Mouse (Mus musculus): ENCODE results near the gene Pear1. TPM values are rescaled to one million over a fixed set of nuclear protein-coding genes. Genes with fewer than 3 reads are reported as not detected.

The Pear1 gene
- polyA plus RNA-seq, 1 experiment from 2014 or later = 5.3 TPM

- ATAC-seq (ENCODE audit: low read depth) (no peak), DNase-seq (no peak)
- H3K9ac ChIP-seq = no peak overlapping the region
Observed at GRCm38 (mm10) chr3:87779086-87779485, 45.0 kb downstream of the Pear1 start.

GRCm38 (mm10) chr3:87778283-87778682, 45.8 kb downstream of the Pear1 start:
- peaks cover 33% of the 10 kb centered on the region for H3K27me3 ChIP-seq
- no peak overlapping the region for H3K4me3 ChIP-seq (replicated peaks)
- no peaks in the 10 kb centered on the region for H3K36me3 ChIP-seq
- DNase-seq (no peak), ATAC-seq (ENCODE audit: low read depth) (no peak)
- no peaks in the 10 kb centered on the region for H3K9me3 ChIP-seq (replicated peaks)
- H3K9ac ChIP-seq = no peak overlapping the region
- H3K27ac ChIP-seq = no peak overlapping the region
- H3K4me2 ChIP-seq = no peak overlapping the region
- WGBS (ENCODE audit: insufficient replicate concordance) = 53% methylated on average over 23 of the region's 23 CpGs
- H3K4me1 ChIP-seq (replicated peaks) = no peaks in the 10 kb centered on the region

More at GRCm38 (mm10) chr3:87779086-87779485, 45.0 kb downstream of the Pear1 start:
- no peak overlapping the region for H3K4me3 ChIP-seq (replicated peaks)
- no peaks in the 10 kb centered on the region for H3K9me3 ChIP-seq (replicated peaks)
- peaks cover 33% of the 10 kb centered on the region for H3K27me3 ChIP-seq
- 34% methylated on average over 2 of the region's 2 CpGs for WGBS (ENCODE audit: insufficient replicate concordance)
- no peaks in the 10 kb centered on the region for H3K4me1 ChIP-seq (replicated peaks)
- H3K36me3 ChIP-seq = no peaks in the 10 kb centered on the region
- no peak overlapping the region for H3K27ac ChIP-seq
- no peak overlapping the region for H3K4me2 ChIP-seq

GRCm38 (mm10) chr3:87771088-87771487, 53.0 kb downstream of the Pear1 start:
- Histone ChIP-seq H3K4me2 (no peak overlapping the region), H3K27me3 (peaks cover 26% of the 10 kb centered on the region), H3K27ac (no peak overlapping the region), H3K4me1 (replicated peaks) (peaks cover 15% of the 10 kb centered on the region), H3K36me3 (no peaks in the 10 kb centered on the region), H3K4me3 (replicated peaks) (no peak overlapping the region), H3K9ac (no peak overlapping the region), H3K9me3 (replicated peaks) (no peaks in the 10 kb centered on the region)
- no peak for DNase-seq
- WGBS (ENCODE audit: insufficient replicate concordance) = 22% methylated on average over 6 of the region's 6 CpGs
- peak; percentile 54 for ATAC-seq (ENCODE audit: low read depth)

- no peak overlapping the region for H3K4me2 ChIP-seq
- no peak for DNase-seq
- WGBS (ENCODE audit: insufficient replicate concordance) = under 1% methylated on average over 4 of the region's 4 CpGs
- no peak overlapping the region for H3K9ac ChIP-seq
- H3K27ac ChIP-seq = no peak overlapping the region
- no peak overlapping the region for H3K4me3 ChIP-seq (replicated peaks)
- ATAC-seq (ENCODE audit: low read depth) = no peak
- peaks cover 26% of the 10 kb centered on the region for H3K27me3 ChIP-seq
- H3K36me3 ChIP-seq = no peaks in the 10 kb centered on the region
- peaks cover 22% of the 10 kb centered on the region for H3K4me1 ChIP-seq (replicated peaks)
- no peaks in the 10 kb centered on the region for H3K9me3 ChIP-seq (replicated peaks)
Observed at GRCm38 (mm10) chr3:87770280-87770679, 53.8 kb downstream of the Pear1 start.

GRCm38 (mm10) chr3:87769506-87769905, 54.6 kb downstream of the Pear1 start:
- peaks cover 30% of the 10 kb centered on the region for H3K4me1 ChIP-seq (replicated peaks)
- WGBS (ENCODE audit: insufficient replicate concordance) = 64% methylated on average over 8 of the region's 8 CpGs
- no peaks in the 10 kb centered on the region for H3K9me3 ChIP-seq (replicated peaks)
- H3K27ac ChIP-seq = no peak overlapping the region
- no peak overlapping the region for H3K4me3 ChIP-seq (replicated peaks)
- H3K9ac ChIP-seq = no peak overlapping the region
- DNase-seq (no peak), ATAC-seq (ENCODE audit: low read depth) (no peak)
- no peak overlapping the region for H3K4me2 ChIP-seq
- H3K27me3 ChIP-seq = peaks cover 26% of the 10 kb centered on the region
- no peaks in the 10 kb centered on the region for H3K36me3 ChIP-seq

- DNase-seq (peak; percentile 53), ATAC-seq (ENCODE audit: low read depth) (peak; percentile 49)
- peak overlapping the region; percentile 63 for H3K4me2 ChIP-seq
- no peaks in the 10 kb centered on the region for H3K9me3 ChIP-seq (replicated peaks)
- no peaks in the 10 kb centered on the region for H3K36me3 ChIP-seq
- peak overlapping the region; percentile 58 for H3K27ac ChIP-seq
- H3K9ac ChIP-seq = peak overlapping the region; percentile 50
- H3K27me3 ChIP-seq = peaks cover 26% of the 10 kb centered on the region
- peaks cover 37% of the 10 kb centered on the region for H3K4me1 ChIP-seq (replicated peaks)
- H3K4me3 ChIP-seq (replicated peaks) = peak overlapping the region; percentile 51
- WGBS (ENCODE audit: insufficient replicate concordance) = under 1% methylated on average over 36 of the region's 37 CpGs
Observed at GRCm38 (mm10) chr3:87768844-87769243, 55.3 kb downstream of the Pear1 start.

- ATAC-seq (ENCODE audit: low read depth) (no peak), DNase-seq (no peak)
- peak overlapping the region; percentile 51 for H3K4me3 ChIP-seq (replicated peaks)
- H3K36me3 ChIP-seq = no peaks in the 10 kb centered on the region
- WGBS (ENCODE audit: insufficient replicate concordance) = 23% methylated on average over 6 of the region's 6 CpGs
- H3K27ac ChIP-seq = peak overlapping the region; percentile 58
- H3K4me1 ChIP-seq (replicated peaks) = peaks cover 41% of the 10 kb centered on the region
- peak overlapping the region; percentile 63 for H3K4me2 ChIP-seq
- no peaks in the 10 kb centered on the region for H3K9me3 ChIP-seq (replicated peaks)
- peaks cover 26% of the 10 kb centered on the region for H3K27me3 ChIP-seq
- peak overlapping the region; percentile 50 for H3K9ac ChIP-seq
Observed at GRCm38 (mm10) chr3:87768431-87768830, 55.7 kb downstream of the Pear1 start.

GRCm38 (mm10) chr3:87767764-87768163, 56.3 kb downstream of the Pear1 start:
- peaks cover 45% of the 10 kb centered on the region for H3K4me1 ChIP-seq (replicated peaks)
- 50% methylated on average over 8 of the region's 8 CpGs for WGBS (ENCODE audit: insufficient replicate concordance)
- no peaks in the 10 kb centered on the region for H3K36me3 ChIP-seq
- DNase-seq (no peak), ATAC-seq (ENCODE audit: low read depth) (no peak)
- H3K9me3 ChIP-seq (replicated peaks) = no peaks in the 10 kb centered on the region
- H3K27me3 ChIP-seq = peaks cover 26% of the 10 kb centered on the region
- peak overlapping the region; percentile 58 for H3K27ac ChIP-seq
- H3K4me3 ChIP-seq (replicated peaks) = peak overlapping the region; percentile 51
- peak overlapping the region; percentile 63 for H3K4me2 ChIP-seq
- H3K9ac ChIP-seq = peak overlapping the region; percentile 50

GRCm38 (mm10) chr3:87766284-87766667, 57.8 kb downstream of the Pear1 start:
- peak overlapping the region; percentile 63 for H3K4me2 ChIP-seq

GRCm38 (mm10) chr3:87765631-87766283, 58.3 kb downstream of the Pear1 start:
- Histone ChIP-seq H3K27me3 (peaks cover 22% of the 10 kb centered on the region), H3K4me3 (replicated peaks) (no peak overlapping the region), H3K27ac (peak overlapping the region; percentile 81), H3K4me1 (replicated peaks) (peaks cover 56% of the 10 kb centered on the region), H3K4me2 (peak overlapping the region; percentile 63), H3K36me3 (no peaks in the 10 kb centered on the region), H3K9me3 (replicated peaks) (no peaks in the 10 kb centered on the region), H3K9ac (no peak overlapping the region)
- 46% methylated on average over 5 of the region's 5 CpGs for WGBS (ENCODE audit: insufficient replicate concordance)
- ATAC-seq (ENCODE audit: low read depth) = no peak
- DNase-seq = no peak

More at GRCm38 (mm10) chr3:87766284-87766667, 57.8 kb downstream of the Pear1 start:
- Histone ChIP-seq H3K27ac (peak overlapping the region; percentile 81), H3K4me3 (replicated peaks) (no peak overlapping the region), H3K4me1 (replicated peaks) (peaks cover 56% of the 10 kb centered on the region), H3K36me3 (no peaks in the 10 kb centered on the region), H3K27me3 (peaks cover 22% of the 10 kb centered on the region), H3K9me3 (replicated peaks) (no peaks in the 10 kb centered on the region), H3K9ac (no peak overlapping the region)
- ATAC-seq (ENCODE audit: low read depth) (no peak), DNase-seq (no peak)
- WGBS (ENCODE audit: insufficient replicate concordance) = 56% methylated on average over 3 of the region's 3 CpGs

GRCm38 (mm10) chr3:87765091-87765490, 59.0 kb downstream of the Pear1 start:
- H3K4me2 ChIP-seq = peak overlapping the region; percentile 63
- peak; percentile 24 for DNase-seq
- WGBS (ENCODE audit: insufficient replicate concordance) = 10% methylated on average over 10 of the region's 10 CpGs
- peaks cover 22% of the 10 kb centered on the region for H3K27me3 ChIP-seq
- H3K9me3 ChIP-seq (replicated peaks) = no peaks in the 10 kb centered on the region
- H3K27ac ChIP-seq = peak overlapping the region; percentile 81
- H3K36me3 ChIP-seq = no peaks in the 10 kb centered on the region
- H3K4me1 ChIP-seq (replicated peaks) = peaks cover 53% of the 10 kb centered on the region
- H3K9ac ChIP-seq = no peak overlapping the region
- peak; percentile 58 for ATAC-seq (ENCODE audit: low read depth)
- 0 out of 2 replicates have a peak overlapping the region, but pooled peaks have one; percentile 3 for H3K4me3 ChIP-seq (replicated peaks)

- Histone ChIP-seq H3K9me3 (replicated peaks) (no peaks in the 10 kb centered on the region), H3K4me3 (replicated peaks) (0 out of 2 replicates have a peak overlapping the region, but pooled peaks have one; percentile 3), H3K36me3 (no peaks in the 10 kb centered on the region), H3K4me2 (peak overlapping the region; percentile 63), H3K27ac (peak overlapping the region; percentile 81), H3K9ac (no peak overlapping the region), H3K27me3 (peaks cover 18% of the 10 kb centered on the region), H3K4me1 (replicated peaks) (peaks cover 53% of the 10 kb centered on the region)
- DNase-seq (no peak), ATAC-seq (ENCODE audit: low read depth) (no peak)
- WGBS (ENCODE audit: insufficient replicate concordance) = 15% methylated on average over 10 of the region's 10 CpGs
Observed at GRCm38 (mm10) chr3:87764506-87764905, 59.6 kb downstream of the Pear1 start.

Data from liver, embryonic 13.5 days (tissue).